Mouse (Mus musculus): ENCODE measurements around the gene Dvl3.

DNA sequence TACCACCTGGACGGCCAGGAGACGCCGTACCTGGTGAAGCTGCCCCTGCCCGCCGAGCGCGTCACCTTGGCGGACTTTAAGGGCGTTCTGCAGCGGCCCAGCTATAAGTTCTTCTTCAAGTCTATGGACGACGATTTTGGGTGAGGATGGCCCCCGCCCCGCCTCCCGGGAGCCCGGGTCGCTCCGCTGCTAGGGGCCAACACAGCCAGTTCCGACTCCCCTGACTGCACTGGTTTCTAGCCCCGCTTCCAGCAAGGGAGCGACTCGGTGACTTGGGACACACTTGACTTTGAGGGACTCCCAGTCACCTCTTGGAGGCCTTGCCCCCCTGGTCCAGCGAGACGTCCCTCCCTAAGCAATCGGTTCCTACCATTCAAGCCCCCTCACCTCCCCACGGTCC is 434 bp downstream of the Dvl3 start:
- TF ChIP-seq POLR2A (IDR thresholded peaks at IDR 0.05; ENCODE audit: borderline replicate concordance, low read depth, low read length) (no peak), CTCF (IDR thresholded peaks at IDR 0.05; ENCODE audit: low read depth, low read length) (no peak)

Data from bone marrow macrophage, adult 2 months (primary cell).